Mouse (Mus musculus): Measurements from ENCODE around the gene Mthfd1.

Gene Mthfd1

GRCm38 (mm10) chr12:76306852-76307561, 51.9 kb downstream of the Mthfd1 start:
- DNase-seq = no peak

GRCm38 (mm10) chr12:76307964-76308363, 52.9 kb downstream of the Mthfd1 start:
- peak; percentile 74 for DNase-seq

GRCm38 (mm10) chr12:76308436-76308835, 53.3 kb downstream of the Mthfd1 start:
- no peak for DNase-seq

GRCm38 (mm10) chr12:76310007-76310406, 54.9 kb downstream of the Mthfd1 start:
- no peak for DNase-seq

GRCm38 (mm10) chr12:76310633-76311032, 55.5 kb downstream of the Mthfd1 start:
- DNase-seq = no peak

DNA sequence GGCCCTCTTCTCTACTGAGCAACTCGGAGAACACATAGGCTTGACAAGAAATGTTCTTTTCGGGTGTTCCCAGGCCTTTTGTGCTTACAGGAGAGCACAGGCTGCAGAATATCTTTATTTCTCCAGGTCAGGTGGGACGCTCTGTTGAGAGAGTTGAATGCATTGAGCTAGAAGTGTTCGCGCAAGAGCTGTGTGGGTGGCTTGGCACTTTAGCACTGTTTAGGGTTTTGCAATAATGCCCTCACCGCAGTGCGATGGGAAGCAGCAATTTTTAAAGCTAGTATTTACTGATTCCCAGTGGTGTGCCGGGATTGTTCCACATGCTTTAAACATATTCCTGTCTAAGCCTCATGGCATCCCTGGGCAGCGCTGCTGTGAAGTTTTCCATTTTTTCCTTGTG, 56.1 kb downstream of the Mthfd1 start:
- DNase-seq = no peak

- no peak for DNase-seq
These were observed 56.9 kb downstream of the Mthfd1 start for GRCm38 (mm10) chr12:76311951-76312350.

- DNase-seq = peak; percentile 78
These were observed 63.4 kb downstream of the Mthfd1 start for GRCm38 (mm10) chr12:76318282-76319212.

DNA sequence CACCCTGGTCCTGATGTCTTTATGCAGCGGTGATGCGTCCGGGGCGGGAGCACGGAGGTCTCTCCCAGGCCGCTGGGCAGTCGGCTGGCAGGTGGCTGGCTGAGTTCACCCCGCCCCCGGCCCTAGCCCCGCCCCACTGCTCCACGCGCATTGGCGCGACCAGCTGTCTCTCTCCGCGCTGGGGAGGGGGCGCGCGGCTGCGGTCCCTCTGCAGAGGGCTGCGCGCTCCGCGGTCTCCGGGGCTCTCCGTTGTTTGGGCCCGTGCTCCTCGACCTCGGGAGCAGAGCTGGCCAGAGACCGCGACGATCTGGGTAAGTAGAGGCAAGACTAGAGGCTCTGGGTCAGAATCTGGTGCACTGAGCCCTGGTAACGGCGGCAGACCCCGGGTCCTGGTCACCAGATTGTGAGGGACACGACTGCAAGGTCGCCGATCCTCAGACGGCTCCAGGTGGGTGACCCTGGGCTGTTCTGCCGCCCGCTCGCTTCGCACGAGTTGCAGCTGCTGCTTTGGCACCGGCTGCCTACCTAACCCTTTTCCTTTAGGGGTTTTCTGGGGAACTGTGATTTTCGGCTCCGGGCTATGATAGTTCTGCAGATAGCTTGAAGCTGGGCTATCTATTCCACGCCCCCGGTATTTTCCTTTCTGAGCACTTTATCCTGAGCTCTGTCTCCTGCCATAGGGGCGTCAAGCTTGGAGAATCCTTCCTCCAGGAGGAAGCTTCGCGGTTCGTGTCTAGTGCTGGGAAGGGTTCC, 69.8 kb downstream of the Mthfd1 start, which contains the start of gene Akap5:
Akap5 (plus strand) TSS at position 213 of the 753 bp plus-strand sequence.
- peak; percentile 62 for DNase-seq

DNA sequence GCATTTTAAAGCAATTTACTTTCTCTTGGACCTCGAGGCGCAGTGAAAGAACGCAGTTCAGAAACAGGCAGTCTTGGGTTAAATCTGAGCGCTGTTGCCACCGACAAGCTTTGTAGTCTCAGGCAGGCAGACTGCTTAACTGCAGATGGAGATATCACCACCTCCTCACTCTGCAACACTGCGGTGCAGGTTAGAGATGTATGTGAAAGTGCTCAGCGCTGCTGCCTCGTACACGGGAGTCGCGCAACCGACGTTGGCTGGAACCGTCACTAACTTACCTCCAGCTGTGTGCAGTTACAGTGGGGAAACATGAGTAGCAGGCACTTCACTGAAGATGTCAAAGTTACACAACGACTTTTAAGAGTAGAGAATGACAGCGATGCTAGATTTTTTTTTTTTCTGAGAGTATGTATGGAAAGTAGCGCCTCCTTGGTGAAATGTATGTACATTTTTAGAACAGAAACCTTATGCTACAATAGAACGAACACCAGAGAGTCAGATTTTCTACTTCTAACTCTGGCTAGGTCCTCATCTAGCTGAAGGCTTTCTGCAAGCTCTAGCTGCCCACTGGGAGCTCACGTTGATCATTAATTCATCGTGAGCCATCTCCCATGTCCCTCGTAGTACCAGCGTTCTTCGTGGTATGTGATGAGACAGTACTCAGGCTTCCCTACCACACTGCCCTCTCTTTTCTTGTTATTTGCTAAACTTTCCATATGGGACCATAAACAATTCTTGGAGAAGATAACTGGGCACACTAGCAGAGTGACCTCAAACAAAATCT, 71.5 kb downstream of the Mthfd1 start:
- DNase-seq = no peak

GRCm38 (mm10) chr12:76328567-76329354, 73.7 kb downstream of the Mthfd1 start:
- no peak for DNase-seq

GRCm38 (mm10) chr12:76333688-76334087, 78.6 kb downstream of the Mthfd1 start:
- DNase-seq = no peak

DNA sequence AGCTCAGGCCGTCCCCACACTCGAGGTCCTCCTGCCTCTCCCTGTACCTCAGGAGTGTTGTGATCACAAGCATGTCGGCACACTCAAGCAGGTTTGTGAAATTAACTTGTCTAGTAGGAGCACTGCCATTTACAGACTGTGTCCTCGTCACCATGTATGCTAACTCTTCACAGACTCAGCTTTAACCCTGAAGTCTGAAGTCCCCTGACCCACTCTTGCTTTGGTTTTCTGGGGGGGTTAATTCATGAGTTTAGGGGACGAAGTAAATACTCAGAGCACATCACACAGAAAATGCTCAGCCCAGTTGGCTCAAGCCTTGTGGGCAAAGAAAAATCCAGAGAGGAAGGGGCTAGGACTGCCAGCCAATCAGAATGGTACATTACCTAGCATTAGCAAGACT, 80.5 kb downstream of the Mthfd1 start:
- no peak for DNase-seq

DNA sequence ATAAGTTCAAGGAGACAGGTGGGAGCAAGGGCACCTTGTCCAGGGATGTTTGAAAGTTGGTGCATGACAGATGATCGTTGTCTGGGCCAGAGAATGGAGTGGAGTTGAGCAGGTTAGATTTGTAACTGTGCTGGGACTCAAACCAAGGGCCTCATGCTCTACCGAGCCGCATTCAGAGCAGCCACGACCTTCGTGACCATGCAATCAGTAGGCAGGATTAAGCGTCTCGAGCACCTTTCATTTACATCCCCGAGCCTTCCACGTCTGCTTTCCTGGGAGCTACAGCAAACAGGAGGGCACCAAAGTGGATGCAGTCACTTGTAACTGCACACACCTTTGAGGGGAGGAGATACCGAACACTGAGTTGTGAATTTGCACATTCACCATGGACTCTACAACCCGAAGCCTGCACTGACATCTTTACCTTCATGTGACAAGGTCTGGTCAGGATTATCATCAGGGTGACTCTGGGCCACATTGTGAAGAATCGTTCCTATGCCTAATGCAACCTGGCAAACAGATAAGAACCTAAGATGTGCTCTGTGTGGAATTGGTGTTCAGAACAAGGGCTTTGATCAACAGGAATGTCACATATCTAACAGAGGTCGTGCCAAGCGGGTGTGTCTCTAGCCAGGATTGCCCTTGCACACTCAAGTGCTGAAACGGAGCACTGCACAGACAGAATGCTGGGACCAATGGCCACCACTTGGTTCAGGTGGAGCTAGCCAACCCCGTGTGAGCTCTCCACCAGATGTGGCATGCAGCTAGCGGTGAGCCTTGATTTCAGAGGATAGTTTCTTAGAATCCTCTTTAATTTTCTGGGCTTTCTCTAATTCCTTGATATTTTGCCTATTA, 81.2 kb downstream of the Mthfd1 start:
- no peak for DNase-seq

GRCm38 (mm10) chr12:76341080-76341479, 86.0 kb downstream of the Mthfd1 start:
- DNase-seq = no peak

DNA sequence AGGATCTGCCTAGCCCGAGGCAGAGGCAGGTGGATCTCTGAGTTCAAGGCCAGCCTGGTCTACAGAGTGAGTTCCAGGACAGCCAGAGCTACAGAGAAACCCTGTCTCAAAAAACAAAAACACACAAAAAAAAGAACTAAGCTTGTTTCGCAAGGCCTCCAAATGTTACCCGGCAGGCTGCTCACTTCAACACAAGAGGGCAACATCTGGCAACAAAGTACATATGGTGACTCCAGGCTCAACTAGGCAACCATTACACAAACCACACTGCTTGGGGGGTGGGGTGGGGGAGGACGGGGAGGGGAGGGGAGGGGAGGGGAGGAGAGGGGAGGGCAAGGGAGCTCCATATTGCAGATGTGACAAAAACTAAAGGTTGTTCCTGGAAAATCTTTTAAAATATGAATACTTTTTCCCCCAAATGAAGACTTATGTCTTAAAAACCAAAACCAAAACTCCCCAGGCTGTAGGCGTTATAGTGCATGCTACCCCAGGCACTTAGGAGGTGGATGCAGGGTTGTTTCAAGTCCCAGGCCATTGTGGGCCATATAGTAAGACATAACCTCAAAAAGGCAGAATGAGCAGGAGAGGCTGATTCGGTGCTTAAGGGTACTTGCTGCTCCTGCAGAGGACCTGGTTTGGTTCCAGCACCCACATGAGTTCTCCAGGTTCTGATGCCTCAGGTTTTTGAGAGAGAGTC, 90.8 kb downstream of the Mthfd1 start:
- no peak for DNase-seq

DNA sequence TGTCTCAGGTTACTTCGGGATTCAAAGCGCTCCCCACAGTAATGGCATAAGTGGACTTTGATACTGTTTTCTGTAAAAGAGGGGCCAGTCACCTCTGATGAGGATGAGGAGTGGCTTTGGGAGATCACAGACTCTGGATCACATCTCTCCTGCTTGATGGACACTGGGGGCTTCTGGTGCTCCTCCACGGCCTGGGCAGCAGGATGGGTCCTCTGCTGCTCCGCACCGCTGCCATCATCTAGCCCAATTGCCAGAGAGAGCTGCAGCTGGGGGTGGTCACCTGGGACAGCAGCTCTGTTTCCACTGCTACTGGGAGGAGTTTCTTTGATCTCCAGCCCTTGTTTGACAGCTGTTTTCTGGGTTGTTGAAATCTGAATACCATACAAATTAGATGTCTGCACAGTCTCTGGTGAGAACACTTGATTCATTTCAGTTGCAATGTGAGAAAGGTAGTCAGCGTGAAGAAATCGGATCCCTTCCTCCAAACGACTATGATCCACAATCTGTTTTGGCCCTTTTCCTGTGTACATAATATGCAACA, 94.7 kb downstream of the Mthfd1 start:
- no peak for DNase-seq

GRCm38 (mm10) chr12:76360868-76361267, 105.8 kb downstream of the Mthfd1 start:
- DNase-seq = no peak
